Mouse (Mus musculus): Measurements from ENCODE around the gene Elovl6.

DNA sequence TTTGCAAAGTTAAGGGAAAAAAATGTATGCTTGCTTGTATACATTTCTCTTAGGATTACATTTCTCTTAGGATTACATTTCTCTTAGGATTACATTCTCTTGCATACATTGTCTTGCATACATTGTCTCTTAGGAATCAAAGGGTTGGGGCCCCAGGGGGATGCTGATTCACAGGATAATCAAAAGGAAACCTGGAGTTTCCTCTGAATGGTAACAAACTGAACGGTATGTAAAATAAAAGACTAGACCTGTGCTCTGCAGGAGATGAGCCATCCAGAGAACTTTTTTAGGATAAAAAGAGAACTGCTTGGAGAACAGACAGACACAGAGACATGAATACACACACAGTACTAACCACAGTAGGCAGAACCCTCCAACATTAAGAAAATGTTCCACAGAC is 118.8 kb downstream of the Elovl6 start:
- TF ChIP-seq POLR2A (IDR thresholded peaks at IDR 0.05; ENCODE audit: control insufficient read depth in 1 of 2, insufficient read depth in 1 of 2, low read depth in 1 of 2, low read length in 2 of 2, poor library complexity in 1 of 2) (no peak), CTCF (IDR thresholded peaks at IDR 0.05 in 2 of 3, conservative IDR thresholded peaks at IDR 0.05 in 1 of 3; ENCODE audit: control insufficient read depth in 1 of 3, insufficient read depth in 1 of 3, low read depth in 2 of 3, low read length in 3 of 3, poor library complexity in 1 of 3, severe bottlenecking in 1 of 3) (no peak), ZC3H11A (IDR thresholded peaks at IDR 0.05; ENCODE audit: low read depth, low read length) (no peak), MAFK (IDR thresholded peaks at IDR 0.05; ENCODE audit: borderline replicate concordance, low read depth, low read length) (no peak), HCFC1 (IDR thresholded peaks at IDR 0.05; ENCODE audit: low read depth, low read length) (no peak), GATA1 (IDR thresholded peaks at IDR 0.05; ENCODE audit: low read depth, low read length) (no peak), TAL1 (IDR thresholded peaks at IDR 0.05; ENCODE audit: low read length) (no peak), USF1 (IDR thresholded peaks at IDR 0.05; ENCODE audit: low read depth, low read length) (no peak), CHD2 (IDR thresholded peaks at IDR 0.05; ENCODE audit: low read length) (no peak), ZNF384 (IDR thresholded peaks at IDR 0.05; ENCODE audit: low read depth, low read length) (no peak), RCOR1 (IDR thresholded peaks at IDR 0.05; ENCODE audit: low read depth, low read length) (no peak)

All from MEL (cell line).